Mouse (Mus musculus): ENCODE results near the gene Rbms3. TPM values are rescaled to one million over a fixed set of nuclear protein-coding genes. Genes with fewer than 3 reads are reported as not detected.

Rbms3 gene
- total and polyA plus RNA-seq, 3 experiments = not detected

- Histone ChIP-seq H3K4me1 (ENCODE audit: control insufficient read depth in 1 of 2, insufficient read depth in 2 of 2) (no peaks in the 10 kb centered on the region), H3K4me2 (ENCODE audit: insufficient read depth, low read depth, poor library complexity, severe bottlenecking) (no peak overlapping the region), H3K27me3 (replicated peaks) (no peaks in the 10 kb centered on the region), H3K9ac (ENCODE audit: insufficient read depth, low read depth) (no peak overlapping the region), H3K27ac (ENCODE audit: insufficient read depth, low read depth) (no peak overlapping the region), H3K36me3 (replicated peaks in 1 of 2; ENCODE audit: control insufficient read depth in 1 of 2, insufficient read depth in 1 of 2, low read length in 1 of 2) (no peaks in the 10 kb centered on the region), H3K79me2 (replicated peaks; ENCODE audit: control insufficient read depth, extremely low read depth, insufficient read depth, poor library complexity, severe bottlenecking) (no peaks in the 10 kb centered on the region), H3K9me3 (replicated peaks; ENCODE audit: low read length) (peaks cover 67% of the 10 kb centered on the region), H3K4me3 (replicated peaks in 1 of 3; ENCODE audit: low read depth in 2 of 3, low read length in 2 of 3, poor library complexity in 1 of 3) (no peak overlapping the region)
- in situ Hi-C loops (cut with MboI; ENCODE audit: low pct_ligation_motif_present, low pct_unique_long_range_greater_than_20kb, low sequenced_read_pairs) = no loop called here
- dilution Hi-C loops (cut with MboI; ENCODE audit: extremely low pct_ligation_motif_present, extremely low pct_unique_long_range_greater_than_20kb, low sequenced_read_pairs) = no loop called here
- TF ChIP-seq POLR2A (IDR thresholded peaks at IDR 0.05; ENCODE audit: low read depth, low read length) (no peak), NRF1 (IDR thresholded peaks at IDR 0.05; ENCODE audit: low read depth, low read length) (no peak), RCOR1 (conservative IDR thresholded peaks at IDR 0.05; ENCODE audit: low read depth, low read length) (no peak), PAX5 (IDR thresholded peaks at IDR 0.05; ENCODE audit: low read length) (no peak), JUN (IDR thresholded peaks at IDR 0.05; ENCODE audit: insufficient read depth, low read depth, low read length) (no peak), SIN3A (IDR thresholded peaks at IDR 0.05; ENCODE audit: low read length) (no peak), MYC (IDR thresholded peaks at IDR 0.05; ENCODE audit: low read depth, low read length) (no peak), POLR2AphosphoS2 (IDR thresholded peaks at IDR 0.05; ENCODE audit: low read depth, low read length) (no peak), TBP (conservative IDR thresholded peaks at IDR 0.05; ENCODE audit: low read depth, low read length) (no peak), ZC3H11A (IDR thresholded peaks at IDR 0.05; ENCODE audit: low read depth, low read length) (no peak), IRF4 (IDR thresholded peaks at IDR 0.05; ENCODE audit: low read depth, low read length) (no peak), EP300 (IDR thresholded peaks at IDR 0.05; ENCODE audit: low read length) (no peak), MAZ (IDR thresholded peaks at IDR 0.05; ENCODE audit: low read depth, low read length) (no peak), USF2 (conservative IDR thresholded peaks at IDR 0.05; ENCODE audit: low read depth, low read length) (no peak), MAFK (IDR thresholded peaks at IDR 0.05; ENCODE audit: insufficient replicate concordance, low read length) (no peak), UBTF (IDR thresholded peaks at IDR 0.05; ENCODE audit: low read depth, low read length) (no peak), ELF1 (IDR thresholded peaks at IDR 0.05; ENCODE audit: low read depth, low read length) (no peak), KAT2A (IDR thresholded peaks at IDR 0.05; ENCODE audit: insufficient replicate concordance, low read length) (no peak), USF1 (IDR thresholded peaks at IDR 0.05; ENCODE audit: low read depth, low read length) (no peak), RAD21 (IDR thresholded peaks at IDR 0.05; ENCODE audit: low read depth, low read length) (no peak)
- DNase-seq (ENCODE audit: extremely low read depth) = no peak
Measured at GRCm38 (mm10) chr9:117600781-117601180, 28.9 kb downstream of the Rbms3 start.

GRCm38 (mm10) chr9:117599341-117599740 is 30.4 kb downstream of the Rbms3 start:
- TF ChIP-seq KAT2A (IDR thresholded peaks at IDR 0.05; ENCODE audit: insufficient replicate concordance, low read length) = no peak
- TF ChIP-seq ETS1 (conservative IDR thresholded peaks at IDR 0.05; ENCODE audit: low read depth, low read length) = no peak
- TF ChIP-seq GABPA (IDR thresholded peaks at IDR 0.05; ENCODE audit: insufficient replicate concordance, low read depth, low read length) = no peak
- TF ChIP-seq MAZ (IDR thresholded peaks at IDR 0.05; ENCODE audit: low read depth, low read length) = no peak
- TF ChIP-seq MXI1 (IDR thresholded peaks at IDR 0.05; ENCODE audit: low read depth, low read length) = no peak
- TF ChIP-seq MAX (IDR thresholded peaks at IDR 0.05; ENCODE audit: low read length) = no peak
- TF ChIP-seq ZMIZ1 (IDR thresholded peaks at IDR 0.05; ENCODE audit: low read depth, low read length) = no peak
- TF ChIP-seq MEF2A (IDR thresholded peaks at IDR 0.05; ENCODE audit: borderline replicate concordance, low read depth, low read length) = no peak
- no peak for TF ChIP-seq NELFE (IDR thresholded peaks at IDR 0.05; ENCODE audit: low read depth, low read length)
- in situ Hi-C loops (cut with MboI; ENCODE audit: low pct_ligation_motif_present, low pct_unique_long_range_greater_than_20kb, low sequenced_read_pairs) = no loop called here
- Histone ChIP-seq H3K9me3 (replicated peaks; ENCODE audit: low read length) (peaks cover 64% of the 10 kb centered on the region), H3K27me3 (replicated peaks) (no peaks in the 10 kb centered on the region), H3K27ac (ENCODE audit: insufficient read depth, low read depth) (no peak overlapping the region), H3K36me3 (replicated peaks in 1 of 2; ENCODE audit: control insufficient read depth in 1 of 2, insufficient read depth in 1 of 2, low read length in 1 of 2) (no peaks in the 10 kb centered on the region), H3K4me1 (ENCODE audit: control insufficient read depth in 1 of 2, insufficient read depth in 2 of 2) (no peaks in the 10 kb centered on the region), H3K79me2 (replicated peaks; ENCODE audit: control insufficient read depth, extremely low read depth, insufficient read depth, poor library complexity, severe bottlenecking) (no peaks in the 10 kb centered on the region), H3K9ac (ENCODE audit: insufficient read depth, low read depth) (no peak overlapping the region), H3K4me3 (replicated peaks in 1 of 3; ENCODE audit: low read depth in 2 of 3, low read length in 2 of 3, poor library complexity in 1 of 3) (no peak overlapping the region), H3K4me2 (ENCODE audit: insufficient read depth, low read depth, poor library complexity, severe bottlenecking) (no peak overlapping the region)
- no peak for DNase-seq (ENCODE audit: extremely low read depth)
- dilution Hi-C loops (cut with MboI; ENCODE audit: extremely low pct_ligation_motif_present, extremely low pct_unique_long_range_greater_than_20kb, low sequenced_read_pairs) = no loop called here
